Mouse (Mus musculus) limb, embryonic 11.5 days (tissue): ENCODE measurements around the gene Spata31d1b. TPM values are rescaled to one million over a fixed set of nuclear protein-coding genes. Genes with fewer than 3 reads are reported as not detected.
"Not testable (repeated sequence)": the region's sequence is repeated elsewhere in the genome, so short reads cannot be mapped to it uniquely, and the experiment has no call there.

Experiments used
- ATAC-seq: fragments of 200-750 bp; cut with Nextera tagmentation; 2 replicates; pipeline ENCODE4 v1.8.0; 2017; ENCODE audit warnings: low read depth; ENCODE audit not compliant: insufficient number of reproducible peaks, low FRiP score, low TSS enrichment
- DNase-seq: peaks from one replicate; pipeline ENCODE4 v3.0.0-alpha.2; 2015; ENCODE audit warnings: low spot score
- H3K27ac ChIP-seq: fragments of 300-500 bp; sonication (generic); replicated peaks from 2 replicates; pipeline ENCODE4 v1.5.1; 2014; ENCODE audit warnings: low read depth, mild to moderate bottlenecking, low read length
- H3K27me3 ChIP-seq: fragments of 300-500 bp; sonication (generic); 2 replicates; pipeline ENCODE4 v1.6.1; 2014; ENCODE audit warnings: mild to moderate bottlenecking, low read length, mixed read lengths; ENCODE audit not compliant: control insufficient read depth, insufficient read depth
- H3K36me3 ChIP-seq: fragments of 300-500 bp; sonication (generic); 2 replicates; pipeline ENCODE4 v1.6.1; 2014; ENCODE audit warnings: mild to moderate bottlenecking, low read length, moderate library complexity, mixed read lengths; ENCODE audit not compliant: control insufficient read depth, insufficient read depth
- H3K4me1 ChIP-seq: fragments of 300-500 bp; sonication (generic); 2 replicates; pipeline ENCODE4 v1.6.1; 2014; ENCODE audit warnings: low read length, mixed read lengths; ENCODE audit not compliant: control insufficient read depth, insufficient read depth
- H3K4me2 ChIP-seq: fragments of 300-500 bp; sonication (generic); 2 replicates; pipeline ENCODE4 v1.6.1; 2014; ENCODE audit warnings: low read depth, mild to moderate bottlenecking, moderate library complexity; ENCODE audit not compliant: severe bottlenecking
- H3K4me3 ChIP-seq: fragments of 300-500 bp; sonication (generic); 2 replicates; pipeline ENCODE4 v1.5.1; 2014; ENCODE audit warnings: low read depth, low read length
- H3K9ac ChIP-seq: fragments of 300-500 bp; sonication (generic); 2 replicates; pipeline ENCODE4 v1.6.1; 2014; ENCODE audit warnings: mild to moderate bottlenecking, low read length
- H3K9me3 ChIP-seq: fragments of 300-500 bp; sonication (generic); 2 replicates; pipeline ENCODE4 v1.6.1; 2016; ENCODE audit warnings: low read length; ENCODE audit not compliant: control insufficient read depth
- WGBS: fragments of 180-500 bp; shearing (Covaris S2); extraction: QIAGEN DNeasy Blood & Tissue Kit; methylation state at CpG from one replicate; pipeline ENCODE4 v1.1.7; 2014; 5-methylcytosine and 5-hydroxymethylcytosine counted together
- polyA plus RNA-seq: library from polyadenylated mRNA; unstranded; fragments of >200 nt; fragmentation: Nextera tagmentation; extraction: Ambion mirVana; gene quantifications from 2 replicates; pipeline ENCODE4 v1.2.1, GENCODE M21; 2014

Spata31d1b gene
- polyA plus RNA-seq, 1 experiment from 2014 or later = not detected

- DNase-seq (no peak), ATAC-seq (no peak)
- Histone ChIP-seq H3K4me3 (no peak overlapping the region), H3K27me3 (no peaks in the 10 kb centered on the region), H3K4me2 (no peak overlapping the region), H3K9ac (no peak overlapping the region), H3K36me3 (no peaks in the 10 kb centered on the region), H3K4me1 (no peaks in the 10 kb centered on the region), H3K27ac (no peak overlapping the region), H3K9me3 (no peaks in the 10 kb centered on the region)
- WGBS = 76% methylated on average over 13 of the region's 13 CpGs
Observed at GRCm38 (mm10) chr13:59688338-59688770, 23.7 kb upstream of the Spata31d1b start.

GRCm38 (mm10) chr13:59689313-59689712 lies 22.8 kb upstream of the Spata31d1b start:
- no peaks in the 10 kb centered on the region for H3K9me3 ChIP-seq
- DNase-seq (no peak), ATAC-seq (no peak)
- H3K27ac ChIP-seq = no peak overlapping the region
- H3K4me2 ChIP-seq = no peak overlapping the region
- no peak overlapping the region for H3K9ac ChIP-seq
- H3K4me3 ChIP-seq = no peak overlapping the region
- WGBS = 93% methylated on average over 9 of the region's 9 CpGs
- H3K36me3 ChIP-seq = no peaks in the 10 kb centered on the region
- H3K4me1 ChIP-seq = no peaks in the 10 kb centered on the region
- no peaks in the 10 kb centered on the region for H3K27me3 ChIP-seq

GRCm38 (mm10) chr13:59689843-59690242 lies 22.2 kb upstream of the Spata31d1b start:
- Histone ChIP-seq H3K27ac (no peak overlapping the region), H3K9ac (no peak overlapping the region), H3K4me2 (no peak overlapping the region), H3K27me3 (no peaks in the 10 kb centered on the region), H3K9me3 (no peaks in the 10 kb centered on the region), H3K4me1 (no peaks in the 10 kb centered on the region), H3K36me3 (no peaks in the 10 kb centered on the region), H3K4me3 (no peak overlapping the region)
- no peak for DNase-seq
- WGBS = 88% methylated on average over 3 of the region's 3 CpGs
- ATAC-seq = no peak

- no peak overlapping the region for H3K9ac ChIP-seq
- no peak overlapping the region for H3K4me2 ChIP-seq
- no peak for DNase-seq
- no peak overlapping the region for H3K4me3 ChIP-seq
- 86% methylated on average over 7 of the region's 7 CpGs for WGBS
- H3K27me3 ChIP-seq = no peaks in the 10 kb centered on the region
- ATAC-seq = no peak
- H3K27ac ChIP-seq = no peak overlapping the region
- H3K36me3 ChIP-seq = no peaks in the 10 kb centered on the region
- H3K9me3 ChIP-seq = no peaks in the 10 kb centered on the region
- H3K4me1 ChIP-seq = no peaks in the 10 kb centered on the region
Observed at GRCm38 (mm10) chr13:59690576-59690975, 21.5 kb upstream of the Spata31d1b start.

GRCm38 (mm10) chr13:59691478-59691877 lies 20.6 kb upstream of the Spata31d1b start:
- Histone ChIP-seq H3K27ac (no peak overlapping the region), H3K9me3 (no peaks in the 10 kb centered on the region), H3K36me3 (no peaks in the 10 kb centered on the region), H3K4me3 (no peak overlapping the region), H3K9ac (no peak overlapping the region), H3K4me2 (no peak overlapping the region), H3K27me3 (no peaks in the 10 kb centered on the region), H3K4me1 (no peaks in the 10 kb centered on the region)
- no peak for ATAC-seq
- DNase-seq = no peak
- 82% methylated on average over 10 of the region's 10 CpGs for WGBS

- no peak for DNase-seq
- no peak within 1 kb of the TSS for H3K4me3 ChIP-seq
- no peak within 1 kb of the TSS for H3K9ac ChIP-seq
- no peaks in the 10 kb centered on the region for H3K27me3 ChIP-seq
- H3K9me3 ChIP-seq = no peaks in the 10 kb centered on the region
- no peaks in the 10 kb centered on the region for H3K36me3 ChIP-seq
- no peak within 1 kb of the TSS for H3K27ac ChIP-seq
- no peak for ATAC-seq
- no peaks in the 10 kb centered on the region for H3K4me1 ChIP-seq
- 90% methylated on average over 3 of the region's 3 CpGs for WGBS
- H3K4me2 ChIP-seq = no peak within 1 kb of the TSS
Observed at GRCm38 (mm10) chr13:59694008-59694407, 18.1 kb upstream of the Spata31d1b start, which contains the start of gene 4921517D22Rik. Gene 4921517D22Rik (minus strand): TSS chr13:59694108.

GRCm38 (mm10) chr13:59695781-59696180 lies 16.3 kb upstream of the Spata31d1b start:
- Histone ChIP-seq H3K9me3 (no peaks in the 10 kb centered on the region), H3K9ac (no peak overlapping the region), H3K4me3 (no peak overlapping the region), H3K36me3 (no peaks in the 10 kb centered on the region), H3K4me1 (no peaks in the 10 kb centered on the region), H3K4me2 (no peak overlapping the region), H3K27ac (no peak overlapping the region), H3K27me3 (no peaks in the 10 kb centered on the region)
- DNase-seq (no peak), ATAC-seq (no peak)
- WGBS = 77% methylated on average over 7 of the region's 7 CpGs

GRCm38 (mm10) chr13:59699131-59699530 lies 13.0 kb upstream of the Spata31d1b start:
- no peaks in the 10 kb centered on the region for H3K36me3 ChIP-seq
- DNase-seq (no peak), ATAC-seq (no peak)
- no peak overlapping the region for H3K4me2 ChIP-seq
- WGBS = 93% methylated on average over 8 of the region's 8 CpGs
- no peaks in the 10 kb centered on the region for H3K9me3 ChIP-seq
- H3K27me3 ChIP-seq = no peaks in the 10 kb centered on the region
- no peaks in the 10 kb centered on the region for H3K4me1 ChIP-seq
- no peak overlapping the region for H3K4me3 ChIP-seq
- no peak overlapping the region for H3K27ac ChIP-seq
- H3K9ac ChIP-seq = no peak overlapping the region

GRCm38 (mm10) chr13:59700137-59700536 lies 11.9 kb upstream of the Spata31d1b start:
- H3K4me2 ChIP-seq, DNase-seq, H3K27ac ChIP-seq, H3K27me3 ChIP-seq, H3K4me1 ChIP-seq, H3K4me3 ChIP-seq, H3K36me3 ChIP-seq, ATAC-seq, H3K9me3 ChIP-seq, H3K9ac ChIP-seq: not testable (repeated sequence)
- 70% methylated on average over 1 of the region's 1 CpGs for WGBS
